Mouse (Mus musculus): ENCODE data around the gene Lgsn.

The Lgsn gene

GRCm38 (mm10) chr1:31220599-31221250 lies 44.5 kb downstream of the Lgsn start:
- DNase-seq: no peak

DNA sequence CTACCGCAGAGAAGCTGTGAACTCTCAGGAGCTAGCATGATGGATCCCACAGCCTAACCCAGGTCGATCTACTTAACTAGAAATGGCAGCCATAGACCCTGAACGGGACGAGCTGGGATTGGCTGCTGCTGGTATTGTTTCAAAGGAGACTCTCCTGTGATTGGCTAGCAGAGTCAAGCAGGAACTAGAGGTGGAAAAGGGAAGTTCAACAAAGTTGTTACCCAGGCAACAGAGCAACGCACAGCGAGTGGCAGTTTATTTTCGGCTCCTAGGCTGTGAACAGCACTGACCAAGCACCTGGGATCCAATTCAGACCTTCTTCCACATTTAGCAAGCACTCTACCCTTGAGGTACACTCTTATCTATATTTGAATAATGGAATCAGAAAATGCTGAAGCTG lies 46.4 kb downstream of the Lgsn start, which contains the start of the genes 4931428L18Rik and Pih1d3:
TSS of gene 4931428L18Rik (minus strand) at position 121 of the 400 bp plus-strand sequence.
TSS of gene Pih1d3 (plus strand) at position 275 of the 400 bp plus-strand sequence.
- DNase-seq: no peak

DNA sequence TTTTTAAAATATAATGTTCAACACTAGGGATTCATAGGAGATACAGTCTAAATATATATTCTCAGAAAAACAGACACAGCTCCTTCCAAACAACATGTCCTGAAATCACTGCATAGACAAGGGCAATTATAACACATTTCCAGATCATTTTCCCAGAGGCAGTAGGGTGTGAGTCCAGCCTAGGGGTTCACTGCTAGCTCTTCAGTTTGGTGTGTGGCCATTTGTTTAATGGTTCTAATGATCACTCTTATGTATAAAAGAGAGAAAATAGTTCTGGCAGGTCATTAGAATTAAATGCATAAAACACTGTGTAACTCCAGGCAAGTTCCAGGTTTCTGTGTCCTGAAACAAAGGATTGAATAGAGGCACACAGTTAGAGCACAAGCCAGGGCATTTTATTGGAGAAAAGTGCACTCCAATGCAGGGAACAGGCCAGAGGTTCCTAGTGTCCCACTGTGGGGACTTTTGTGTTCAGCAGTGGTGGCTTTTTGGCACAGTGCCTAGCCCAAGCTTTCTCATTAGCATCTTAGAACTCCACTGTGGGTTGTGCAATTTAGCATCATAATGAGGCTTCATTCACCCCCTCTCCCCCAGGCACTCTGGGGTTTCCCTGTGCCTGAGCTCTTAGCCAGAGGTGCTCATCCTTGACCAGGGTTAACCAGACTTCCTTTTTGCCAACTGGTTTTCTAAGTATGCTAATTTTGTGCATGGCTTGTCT lies 57.3 kb downstream of the Lgsn start:
- DNase-seq: peak; percentile 20

All from kidney, adult 11 months (tissue).